Mouse (Mus musculus): ENCODE data around the gene Arhgap21. TPM values are rescaled to one million over a fixed set of nuclear protein-coding genes. Genes with fewer than 3 reads are reported as not detected.

The Arhgap21 gene
- polyA plus RNA-seq (2015; fragmentation: Nextera tagmentation; extraction: Ambion mirVana), result 4.5 and 5.5 TPM in 2 replicates

- WGBS (ENCODE audit: insufficient replicate concordance), result 1% methylated on average over 56 of the region's 102 CpGs
- Histone ChIP-seq H3K36me3 (replicated peaks; ENCODE audit: insufficient read depth, low read length) (no peaks in the 10 kb centered on the region), H3K4me3 (ENCODE audit: low read depth, low read length) (peak within 1 kb of the TSS; percentile 98)
Observed at GRCm38 (mm10) chr2:20968441-20969200, at the start of gene Arhgap21. TSS of gene Arhgap21 (minus strand) at chr2:20968881.

GRCm38 (mm10) chr2:21016589-21016988 is 47.9 kb upstream of the Arhgap21 start:
- no peak overlapping the region for H3K4me3 ChIP-seq (ENCODE audit: low read depth, low read length)
- ATAC-seq, result no peak
- H3K4me1 ChIP-seq (ENCODE audit: insufficient read depth), result no peaks in the 10 kb centered on the region
- no peaks in the 10 kb centered on the region for H3K36me3 ChIP-seq (replicated peaks; ENCODE audit: insufficient read depth, low read length)
- no peak overlapping the region for H3K4me2 ChIP-seq (ENCODE audit: low read depth, low read length)
- DNase-seq, result no peak
- no peaks in the 10 kb centered on the region for H3K9me3 ChIP-seq (ENCODE audit: low read length)
- H3K9ac ChIP-seq (replicated peaks), result no peak overlapping the region
- 65% methylated on average over 7 of the region's 7 CpGs for WGBS (ENCODE audit: insufficient replicate concordance)
- H3K27me3 ChIP-seq (ENCODE audit: insufficient read depth, low read length), result no peaks in the 10 kb centered on the region
- no peak for TF ChIP-seq EP300 (IDR thresholded peaks at IDR 0.05; ENCODE audit: low read depth)
- TF ChIP-seq CTCF (IDR thresholded peaks at IDR 0.05; ENCODE audit: low read depth), result no peak
- H3K27ac ChIP-seq (ENCODE audit: low read depth), result no peak overlapping the region

More at GRCm38 (mm10) chr2:20968441-20969200, at the start of gene Arhgap21:
- H3K4me2 ChIP-seq (ENCODE audit: low read depth, low read length), result peak within 1 kb of the TSS; percentile 95
- peak within 1 kb of the TSS; percentile 99 for H3K9ac ChIP-seq (replicated peaks)
- TF ChIP-seq CTCF (IDR thresholded peaks at IDR 0.05; ENCODE audit: low read depth), result no peak
- TF ChIP-seq EP300 (IDR thresholded peaks at IDR 0.05; ENCODE audit: low read depth), result no peak
- no peaks in the 10 kb centered on the region for H3K27me3 ChIP-seq (ENCODE audit: insufficient read depth, low read length)
- peak; percentile 73 for DNase-seq
- H3K27ac ChIP-seq (ENCODE audit: low read depth), result peak within 1 kb of the TSS; percentile 99
- H3K4me1 ChIP-seq (ENCODE audit: insufficient read depth), result peaks cover 21% of the 10 kb centered on the region
- H3K9me3 ChIP-seq (ENCODE audit: low read length), result no peaks in the 10 kb centered on the region
- ATAC-seq, result peak; percentile 62

DNA sequence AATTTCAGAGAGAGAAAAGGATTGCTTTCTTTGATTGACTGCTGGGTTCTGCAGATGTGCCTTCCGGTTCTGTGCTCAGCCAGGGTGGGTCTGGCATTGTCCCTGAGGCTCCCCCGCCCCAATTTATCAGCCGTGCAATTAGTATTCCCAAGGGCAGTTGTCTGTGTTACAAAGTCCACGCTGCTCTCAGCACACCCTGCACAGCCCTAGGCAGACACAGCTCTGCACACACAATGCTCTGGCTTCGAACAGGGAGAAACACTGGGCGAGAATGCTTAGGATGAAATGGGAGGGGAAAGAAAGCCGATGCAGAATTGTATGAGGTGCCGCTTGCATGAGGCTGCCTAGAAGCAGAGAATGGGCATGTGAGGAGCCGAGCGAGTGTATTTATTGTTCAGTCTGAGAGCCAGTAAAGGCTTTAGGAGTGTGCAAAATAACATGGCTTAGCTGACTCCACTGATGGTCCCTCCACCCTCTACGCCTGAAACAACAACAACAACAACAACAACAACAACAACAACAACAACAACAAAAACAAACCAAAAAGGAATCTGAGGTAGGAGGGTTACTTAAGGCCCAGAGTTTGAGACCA is 42.2 kb upstream of the Arhgap21 start:
- no peak overlapping the region for H3K27ac ChIP-seq (ENCODE audit: low read depth)
- no peak overlapping the region for H3K4me2 ChIP-seq (ENCODE audit: low read depth, low read length)
- H3K36me3 ChIP-seq (replicated peaks; ENCODE audit: insufficient read depth, low read length), result no peaks in the 10 kb centered on the region
- no peak for DNase-seq
- no peaks in the 10 kb centered on the region for H3K4me1 ChIP-seq (ENCODE audit: insufficient read depth)
- no peak for ATAC-seq
- no peaks in the 10 kb centered on the region for H3K9me3 ChIP-seq (ENCODE audit: low read length)
- 71% methylated on average over 11 of the region's 11 CpGs for WGBS (ENCODE audit: insufficient replicate concordance)
- no peak overlapping the region for H3K9ac ChIP-seq (replicated peaks)
- H3K4me3 ChIP-seq (ENCODE audit: low read depth, low read length), result no peak overlapping the region
- TF ChIP-seq EP300 (IDR thresholded peaks at IDR 0.05; ENCODE audit: low read depth), result no peak
- TF ChIP-seq CTCF (IDR thresholded peaks at IDR 0.05; ENCODE audit: low read depth), result no peak
- H3K27me3 ChIP-seq (ENCODE audit: insufficient read depth, low read length), result no peaks in the 10 kb centered on the region

- Histone ChIP-seq H3K4me1 (ENCODE audit: insufficient read depth) (no peaks in the 10 kb centered on the region), H3K4me3 (ENCODE audit: low read depth, low read length) (no peak overlapping the region), H3K4me2 (ENCODE audit: low read depth, low read length) (no peak overlapping the region), H3K27me3 (ENCODE audit: insufficient read depth, low read length) (no peaks in the 10 kb centered on the region), H3K36me3 (replicated peaks; ENCODE audit: insufficient read depth, low read length) (no peaks in the 10 kb centered on the region), H3K9me3 (ENCODE audit: low read length) (no peaks in the 10 kb centered on the region), H3K9ac (replicated peaks) (no peak overlapping the region), H3K27ac (ENCODE audit: low read depth) (no peak overlapping the region)
- WGBS (ENCODE audit: insufficient replicate concordance), result 65% methylated on average over 9 of the region's 9 CpGs
- ATAC-seq, result no peak
- no peak for TF ChIP-seq EP300 (IDR thresholded peaks at IDR 0.05; ENCODE audit: low read depth)
- TF ChIP-seq CTCF (IDR thresholded peaks at IDR 0.05; ENCODE audit: low read depth), result no peak
- DNase-seq, result no peak
Observed at GRCm38 (mm10) chr2:21010219-21010618, 41.5 kb upstream of the Arhgap21 start.

GRCm38 (mm10) chr2:21009258-21010140 is 40.8 kb upstream of the Arhgap21 start:
- Histone ChIP-seq H3K4me3 (ENCODE audit: low read depth, low read length) (no peak overlapping the region), H3K9ac (replicated peaks) (no peak overlapping the region), H3K9me3 (ENCODE audit: low read length) (no peaks in the 10 kb centered on the region), H3K27me3 (ENCODE audit: insufficient read depth, low read length) (no peaks in the 10 kb centered on the region), H3K27ac (ENCODE audit: low read depth) (no peak overlapping the region), H3K4me1 (ENCODE audit: insufficient read depth) (no peaks in the 10 kb centered on the region), H3K4me2 (ENCODE audit: low read depth, low read length) (no peak overlapping the region), H3K36me3 (replicated peaks; ENCODE audit: insufficient read depth, low read length) (no peaks in the 10 kb centered on the region)
- ATAC-seq, result no peak
- 51% methylated on average over 16 of the region's 16 CpGs for WGBS (ENCODE audit: insufficient replicate concordance)
- DNase-seq, result no peak
- no peak for TF ChIP-seq EP300 (IDR thresholded peaks at IDR 0.05; ENCODE audit: low read depth)
- no peak for TF ChIP-seq CTCF (IDR thresholded peaks at IDR 0.05; ENCODE audit: low read depth)

- Histone ChIP-seq H3K27ac (ENCODE audit: low read depth) (no peak overlapping the region), H3K9ac (replicated peaks) (no peak overlapping the region), H3K36me3 (replicated peaks; ENCODE audit: insufficient read depth, low read length) (no peaks in the 10 kb centered on the region), H3K4me2 (ENCODE audit: low read depth, low read length) (no peak overlapping the region), H3K4me1 (ENCODE audit: insufficient read depth) (no peaks in the 10 kb centered on the region), H3K27me3 (ENCODE audit: insufficient read depth, low read length) (no peaks in the 10 kb centered on the region), H3K4me3 (ENCODE audit: low read depth, low read length) (no peak overlapping the region), H3K9me3 (ENCODE audit: low read length) (no peaks in the 10 kb centered on the region)
- WGBS (ENCODE audit: insufficient replicate concordance), result 79% methylated on average over 8 of the region's 8 CpGs
- no peak for TF ChIP-seq CTCF (IDR thresholded peaks at IDR 0.05; ENCODE audit: low read depth)
- TF ChIP-seq EP300 (IDR thresholded peaks at IDR 0.05; ENCODE audit: low read depth), result no peak
- no peak for DNase-seq
- ATAC-seq, result no peak
Observed at GRCm38 (mm10) chr2:21002538-21002937, 33.9 kb upstream of the Arhgap21 start.

Data from liver, postnatal 0 days (tissue).